Mouse (Mus musculus): ENCODE measurements around the gene Vmn2r85. TPM values are rescaled to one million over a fixed set of nuclear protein-coding genes. Genes with fewer than 3 reads are reported as not detected.
"Not testable (repeated sequence)": the region's sequence is repeated elsewhere in the genome, so short reads cannot be mapped to it uniquely, and the experiment has no call there.

Gene Vmn2r85
- not detected in 2 replicates for total RNA-seq (2012; rRNA removed)
- not detected in 2 replicates for total RNA-seq (2014; rRNA removed)
- not detected in 2 replicates for polyA plus RNA-seq (2012; ENCODE audit: insufficient read length, low read depth)

DNA sequence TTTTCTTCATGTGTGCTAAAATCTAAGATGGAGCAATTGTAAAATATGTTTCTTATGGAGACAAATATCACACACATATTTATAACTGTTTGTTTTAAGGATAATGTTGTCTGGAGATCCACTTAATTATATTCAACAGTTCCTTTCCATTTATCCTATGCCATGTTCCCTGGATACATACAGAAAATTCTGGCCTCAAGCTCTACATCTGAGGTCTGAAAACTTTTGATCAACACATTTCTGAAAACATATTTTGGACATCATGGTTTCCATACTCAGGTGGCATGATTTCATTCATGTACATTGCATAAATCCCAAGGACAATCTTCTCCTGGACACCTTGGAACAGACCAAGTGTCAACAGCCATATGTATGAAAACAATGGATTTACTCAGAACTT, at the start of gene Vmn2r85:
Gene Vmn2r85 (minus strand): TSS at position 101 of the 400 bp plus-strand sequence.
- H3K79me2 ChIP-seq (replicated peaks; ENCODE audit: control insufficient read depth, extremely low read depth, insufficient read depth, poor library complexity, severe bottlenecking); H3K27ac ChIP-seq (ENCODE audit: insufficient read depth, low read depth); H3K36me3 ChIP-seq (replicated peaks in 1 of 2; ENCODE audit: control insufficient read depth in 1 of 2, insufficient read depth in 1 of 2, low read length in 1 of 2); dilution Hi-C loops (cut with MboI; ENCODE audit: extremely low pct_ligation_motif_present, extremely low pct_unique_long_range_greater_than_20kb, low sequenced_read_pairs); H3K9ac ChIP-seq (ENCODE audit: insufficient read depth, low read depth); H3K4me3 ChIP-seq (replicated peaks in 1 of 3; ENCODE audit: low read depth in 2 of 3, low read length in 2 of 3, poor library complexity in 1 of 3); H3K4me1 ChIP-seq (ENCODE audit: control insufficient read depth in 1 of 2, insufficient read depth in 2 of 2); H3K27me3 ChIP-seq (replicated peaks); DNase-seq (ENCODE audit: extremely low read depth); H3K4me2 ChIP-seq (ENCODE audit: insufficient read depth, low read depth, poor library complexity, severe bottlenecking); in situ Hi-C loops (cut with MboI; ENCODE audit: low pct_ligation_motif_present, low pct_unique_long_range_greater_than_20kb, low sequenced_read_pairs); H3K9me3 ChIP-seq (replicated peaks; ENCODE audit: low read length): not testable (repeated sequence)

DNA sequence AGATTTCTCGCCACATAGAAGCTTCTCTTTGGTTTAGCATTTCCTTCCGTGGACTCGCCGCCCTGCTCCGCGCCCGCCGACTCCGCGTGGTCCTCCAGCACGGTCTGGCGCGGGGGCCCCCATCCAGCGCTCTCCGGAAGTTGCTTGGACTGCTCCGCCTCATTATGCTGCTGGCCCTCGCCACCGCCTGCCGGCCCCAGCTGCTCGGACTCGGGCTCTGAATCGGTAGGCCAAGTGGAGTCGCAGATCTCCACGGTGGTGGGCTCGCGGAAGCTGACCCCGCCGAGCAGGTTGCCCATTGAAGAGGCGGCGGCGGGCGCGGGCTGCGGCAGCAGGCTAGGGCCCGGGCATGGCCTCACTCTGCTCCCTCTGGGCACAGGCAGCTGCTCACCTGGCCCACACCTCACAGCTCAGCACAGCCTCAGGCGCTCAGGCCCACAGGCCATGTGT, 40.8 kb upstream of the Vmn2r85 start:
- TF ChIP-seq MAFK (IDR thresholded peaks at IDR 0.05; ENCODE audit: insufficient replicate concordance, low read length): no peak
- no peak for TF ChIP-seq EP300 (IDR thresholded peaks at IDR 0.05; ENCODE audit: low read length)
- no peak for TF ChIP-seq USF1 (IDR thresholded peaks at IDR 0.05; ENCODE audit: low read depth, low read length)
- no peak for TF ChIP-seq HCFC1 (IDR thresholded peaks at IDR 0.05; ENCODE audit: low read depth, low read length)
- TF ChIP-seq JUND (conservative IDR thresholded peaks at IDR 0.05; ENCODE audit: low read depth, low read length): no peak
- TF ChIP-seq KAT2A (IDR thresholded peaks at IDR 0.05; ENCODE audit: insufficient replicate concordance, low read length): no peak
- no peak for TF ChIP-seq SIN3A (IDR thresholded peaks at IDR 0.05; ENCODE audit: low read length)
- TF ChIP-seq BHLHE40 (IDR thresholded peaks at IDR 0.05; ENCODE audit: low read depth, low read length): no peak
- no peaks in the 10 kb centered on the region for H3K4me1 ChIP-seq (ENCODE audit: control insufficient read depth in 1 of 2, insufficient read depth in 2 of 2)
- no peaks in the 10 kb centered on the region for H3K9me3 ChIP-seq (replicated peaks; ENCODE audit: low read length)
- dilution Hi-C loops (cut with MboI; ENCODE audit: extremely low pct_ligation_motif_present, extremely low pct_unique_long_range_greater_than_20kb, low sequenced_read_pairs): no loop called here
- H3K27me3 ChIP-seq (replicated peaks): no peaks in the 10 kb centered on the region
- H3K79me2 ChIP-seq (replicated peaks; ENCODE audit: control insufficient read depth, extremely low read depth, insufficient read depth, poor library complexity, severe bottlenecking): no peaks in the 10 kb centered on the region
- H3K9ac ChIP-seq (ENCODE audit: insufficient read depth, low read depth): no peak overlapping the region
- no peak overlapping the region for H3K4me3 ChIP-seq (replicated peaks in 1 of 3; ENCODE audit: low read depth in 2 of 3, low read length in 2 of 3, poor library complexity in 1 of 3)
- H3K27ac ChIP-seq (ENCODE audit: insufficient read depth, low read depth): no peak overlapping the region
- no peak overlapping the region for H3K4me2 ChIP-seq (ENCODE audit: insufficient read depth, low read depth, poor library complexity, severe bottlenecking)
- no peaks in the 10 kb centered on the region for H3K36me3 ChIP-seq (replicated peaks in 1 of 2; ENCODE audit: control insufficient read depth in 1 of 2, insufficient read depth in 1 of 2, low read length in 1 of 2)
- in situ Hi-C loops (cut with MboI; ENCODE audit: low pct_ligation_motif_present, low pct_unique_long_range_greater_than_20kb, low sequenced_read_pairs): no loop called here
- no peak for DNase-seq (ENCODE audit: extremely low read depth)

DNA sequence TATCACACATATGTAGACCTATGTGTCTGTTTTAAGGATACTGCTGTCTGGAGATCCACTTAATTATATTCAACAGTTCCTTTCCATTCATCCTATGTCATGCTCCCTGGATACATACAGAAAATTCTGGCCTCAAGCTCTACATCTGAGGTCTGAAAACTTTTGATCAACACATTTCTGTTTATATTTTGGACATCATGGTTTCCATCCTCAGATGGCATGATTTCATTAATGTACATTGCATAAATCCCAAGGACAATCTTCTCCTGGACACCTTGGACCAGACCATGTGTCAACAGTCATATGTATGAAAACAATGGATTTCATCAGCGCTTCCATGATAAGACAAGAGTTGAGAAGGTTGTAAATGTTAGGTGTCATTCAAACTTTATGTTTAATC, 26.4 kb upstream of the Vmn2r85 start, which contains the start of gene Vmn2r86:
Gene Vmn2r86 (minus strand): TSS at position 101 of the 400 bp plus-strand sequence.
- DNase-seq (ENCODE audit: extremely low read depth); H3K9ac ChIP-seq (ENCODE audit: insufficient read depth, low read depth); H3K79me2 ChIP-seq (replicated peaks; ENCODE audit: control insufficient read depth, extremely low read depth, insufficient read depth, poor library complexity, severe bottlenecking); H3K27me3 ChIP-seq (replicated peaks); H3K4me3 ChIP-seq (replicated peaks in 1 of 3; ENCODE audit: low read depth in 2 of 3, low read length in 2 of 3, poor library complexity in 1 of 3); H3K36me3 ChIP-seq (replicated peaks in 1 of 2; ENCODE audit: control insufficient read depth in 1 of 2, insufficient read depth in 1 of 2, low read length in 1 of 2); H3K27ac ChIP-seq (ENCODE audit: insufficient read depth, low read depth); H3K4me2 ChIP-seq (ENCODE audit: insufficient read depth, low read depth, poor library complexity, severe bottlenecking); dilution Hi-C loops (cut with MboI; ENCODE audit: extremely low pct_ligation_motif_present, extremely low pct_unique_long_range_greater_than_20kb, low sequenced_read_pairs); in situ Hi-C loops (cut with MboI; ENCODE audit: low pct_ligation_motif_present, low pct_unique_long_range_greater_than_20kb, low sequenced_read_pairs); H3K9me3 ChIP-seq (replicated peaks; ENCODE audit: low read length); H3K4me1 ChIP-seq (ENCODE audit: control insufficient read depth in 1 of 2, insufficient read depth in 2 of 2): not testable (repeated sequence)
